Mouse (Mus musculus) erythroid progenitor cell, adult 5-6 weeks (primary cell): ENCODE measurements around the gene Btf3l4. TPM values are rescaled to one million over a fixed set of nuclear protein-coding genes. Genes with fewer than 3 reads are reported as not detected.

Experiments used
- total RNA-seq, 2 experiments: library from RNA; stranded (forward) in 1 of 2; stranded (reverse) in 1 of 2; fragments of 150-400 nt in 1 of 2; fragments of 186-747, 209-891 nt in 1 of 2; gene quantifications; 2 replicates each; pipeline versions ENCODE4 v1.2.3 to v1.2.4; 2015 to 2017; ENCODE audit warnings: low replicate concordance in 2 of 2

The Btf3l4 gene
- total RNA-seq, 2 experiments from 2014 or later = 30.3 to 33.5 TPM

Other genes with a start within 250 kb of the Btf3l4 start
- gene Cc2d1b, start 213.7 kb downstream of the Btf3l4 start, total RNA-seq (2015; ENCODE audit: low replicate concordance) = 1.3 and 6.8 TPM in 2 replicates
- gene Cc2d1b, start 213.7 kb downstream of the Btf3l4 start, total RNA-seq (2017; ENCODE audit: low replicate concordance) = 13.6 and 21.1 TPM in 2 replicates
- gene 3110021N24Rik, start 114.0 kb downstream of the Btf3l4 start, total RNA-seq (2015; ENCODE audit: low replicate concordance) = not detected in 2 replicates
- gene 3110021N24Rik, start 114.0 kb downstream of the Btf3l4 start, total RNA-seq (2017; ENCODE audit: low replicate concordance) = not detected in 2 replicates
- 1.8 TPM in 1 of 2 replicates, not detected in the other for gene Zfyve9, start 52.8 kb downstream of the Btf3l4 start, total RNA-seq (2015; ENCODE audit: low replicate concordance)
- gene Zfyve9, start 52.8 kb downstream of the Btf3l4 start, total RNA-seq (2017; ENCODE audit: low replicate concordance) = 0.08 and 1.2 TPM in 2 replicates
- gene Txndc12, start 987 bp upstream of the Btf3l4 start, total RNA-seq (2015; ENCODE audit: low replicate concordance) = 13.8 and 15.1 TPM in 2 replicates
- gene Txndc12, start 987 bp upstream of the Btf3l4 start, total RNA-seq (2017; ENCODE audit: low replicate concordance) = 7.9 and 14.8 TPM in 2 replicates
- 8.4 and 17.7 TPM in 2 replicates for gene Kti12, start 14.2 kb upstream of the Btf3l4 start, total RNA-seq (2015; ENCODE audit: low replicate concordance)
- 2.6 and 4.4 TPM in 2 replicates for gene Kti12, start 14.2 kb upstream of the Btf3l4 start, total RNA-seq (2017; ENCODE audit: low replicate concordance)
- gene A730015C16Rik, start 15.0 kb upstream of the Btf3l4 start, total RNA-seq (2015; ENCODE audit: low replicate concordance) = not detected in 2 replicates
- gene A730015C16Rik, start 15.0 kb upstream of the Btf3l4 start, total RNA-seq (2017; ENCODE audit: low replicate concordance) = 0.51 TPM in 1 of 2 replicates, not detected in the other
- gene Rab3b, start 45.4 kb upstream of the Btf3l4 start, total RNA-seq (2015; ENCODE audit: low replicate concordance) = not detected in 2 replicates
- gene Rab3b, start 45.4 kb upstream of the Btf3l4 start, total RNA-seq (2017; ENCODE audit: low replicate concordance) = not detected in 2 replicates
- gene Nrd1, start 167.0 kb upstream of the Btf3l4 start, total RNA-seq (2015; ENCODE audit: low replicate concordance) = 207 and 431 TPM in 2 replicates
- 190 and 209 TPM in 2 replicates for gene Nrd1, start 167.0 kb upstream of the Btf3l4 start, total RNA-seq (2017; ENCODE audit: low replicate concordance)